Mouse (Mus musculus) spleen, adult 2 months (tissue): ENCODE results near the gene Tmprss9.

Experiments
- CTCF ChIP-seq: fragments of 200-500 bp; IDR thresholded peaks from 2 replicates; pipeline ENCODE4 v1.5.1; 2011; ENCODE audit warnings: mild to moderate bottlenecking, inconsistent platforms; ENCODE audit not compliant: insufficient read depth, insufficient read length, insufficient replicate concordance; ENCODE audit errors: extremely low read depth
- POLR2A ChIP-seq: fragments of 200-500 bp; IDR thresholded peaks from 2 replicates; pipeline ENCODE4 v1.6.1; 2011; ENCODE audit warnings: low read depth, low read length, inconsistent platforms

GRCm38 (mm10) chr10:80823847-80824643, 47.6 kb upstream of the Tmprss9 start:
- TF ChIP-seq CTCF (no peak), POLR2A (no peak)
